Mouse (Mus musculus) hindlimb bud, embryonic 11.5 days (tissue): ENCODE data around the gene Sbk2.

Experiments used
- DNase-seq: peaks from one replicate; pipeline ENCODE4 v3.0.0-alpha.2; 2012; ENCODE audit warnings: low read depth, low spot score; ENCODE audit errors: extremely low spot score

Gene Sbk2

DNA sequence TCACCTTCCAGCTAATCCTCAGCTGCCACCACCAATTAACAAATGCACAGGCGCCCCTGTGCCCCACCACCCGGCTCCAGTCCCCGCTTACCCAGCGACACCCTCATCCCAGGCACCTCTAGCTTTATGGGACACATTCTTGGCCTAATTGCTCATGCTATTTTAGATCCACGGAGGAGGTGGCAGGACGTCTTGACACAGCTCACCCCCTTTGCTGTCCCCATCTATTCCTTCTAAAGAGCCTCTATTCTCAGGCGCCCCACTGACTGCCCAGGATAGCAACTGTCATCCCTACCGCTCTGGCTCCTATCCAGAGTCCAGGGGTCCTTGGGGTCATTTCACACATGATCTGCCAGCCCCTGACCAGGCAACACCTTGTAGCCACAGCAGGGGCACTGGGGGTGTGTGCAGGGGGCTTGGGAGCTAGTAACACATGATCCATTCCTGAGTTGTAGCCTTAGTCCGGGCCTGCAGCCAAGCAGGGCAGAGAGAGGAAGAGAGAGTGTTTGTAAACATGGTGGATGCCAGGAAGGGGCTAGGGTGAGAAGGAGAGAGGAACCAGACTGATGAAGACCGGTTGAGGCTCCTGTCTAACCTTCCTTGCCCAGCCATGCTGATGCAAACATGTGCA, 10.3 kb downstream of the Sbk2 start:
- no peak for DNase-seq

DNA sequence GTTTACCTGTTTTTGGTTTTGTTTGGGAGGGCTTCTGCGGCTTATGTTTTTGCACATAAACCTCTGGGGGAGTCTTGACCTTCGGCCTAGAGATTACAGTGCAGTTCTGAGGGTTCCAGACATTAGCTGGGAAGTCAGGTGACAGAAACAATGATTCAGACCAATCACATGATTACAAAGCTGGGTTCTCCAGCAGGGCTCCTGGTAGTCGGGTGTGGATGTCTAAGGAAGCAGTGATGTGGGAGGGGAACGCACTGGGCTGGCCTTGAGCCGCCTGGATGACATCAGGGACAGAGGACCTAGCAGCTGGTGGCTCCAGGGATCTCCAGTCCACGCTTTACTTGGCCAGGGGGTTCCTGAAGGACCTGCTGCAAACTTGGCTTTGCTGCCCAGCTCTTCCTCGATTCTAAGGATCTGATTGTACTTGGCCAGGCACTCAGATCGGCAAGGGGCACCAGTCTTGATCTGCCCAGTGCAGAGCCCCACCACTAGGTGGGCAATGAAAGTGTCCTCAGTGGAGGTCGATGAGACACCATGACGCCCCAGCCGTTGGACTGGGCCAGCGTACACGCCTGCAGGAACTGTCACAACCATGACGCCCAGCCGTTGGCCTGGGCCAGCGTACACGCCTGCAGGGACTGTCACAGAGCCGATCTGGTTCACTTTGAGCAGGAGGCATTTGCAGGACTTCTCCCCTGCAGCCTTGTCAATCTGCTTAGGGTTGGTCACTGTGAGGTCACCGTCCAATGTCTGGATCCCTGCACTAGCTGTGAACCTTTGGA, 13.5 kb downstream of the Sbk2 start:
- no peak for DNase-seq

DNA sequence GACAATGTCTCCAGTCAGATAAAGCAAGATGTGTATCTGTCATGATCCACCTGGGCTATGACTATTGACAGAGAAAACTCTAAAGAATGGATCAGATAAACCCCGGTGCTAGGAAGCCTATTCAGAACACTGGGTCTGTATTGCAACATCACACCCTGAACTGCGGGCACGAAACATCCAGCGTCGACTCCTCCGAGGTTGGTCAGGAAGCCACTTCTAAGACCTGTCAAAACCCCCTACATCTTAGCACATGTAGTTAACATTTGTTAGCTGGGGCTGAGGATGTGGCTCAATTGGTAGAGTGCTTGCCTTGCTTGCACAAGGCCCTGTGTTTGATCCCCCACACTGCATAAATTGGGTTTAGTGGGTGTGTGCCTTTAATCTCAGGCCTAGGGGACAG, 15.8 kb downstream of the Sbk2 start:
- no peak for DNase-seq

DNA sequence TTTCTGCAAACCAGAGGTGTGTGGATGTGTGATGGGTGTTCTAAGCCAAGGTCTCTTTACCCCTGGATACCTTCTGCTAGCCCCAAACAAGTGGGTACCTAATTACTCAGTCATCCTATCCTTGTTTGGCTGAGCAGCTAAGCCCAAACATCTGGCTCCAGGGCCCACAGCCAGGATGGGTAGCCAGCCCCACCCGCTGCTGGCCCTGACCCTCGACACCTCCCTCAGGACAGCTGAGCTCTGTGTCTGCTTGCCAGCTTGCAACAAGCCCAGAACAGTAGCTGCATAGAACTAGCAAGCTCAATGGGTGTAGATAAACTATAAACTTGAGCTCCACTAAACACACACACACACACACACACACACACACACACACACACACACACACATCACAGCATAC, 16.4 kb downstream of the Sbk2 start:
- DNase-seq: no peak

DNA sequence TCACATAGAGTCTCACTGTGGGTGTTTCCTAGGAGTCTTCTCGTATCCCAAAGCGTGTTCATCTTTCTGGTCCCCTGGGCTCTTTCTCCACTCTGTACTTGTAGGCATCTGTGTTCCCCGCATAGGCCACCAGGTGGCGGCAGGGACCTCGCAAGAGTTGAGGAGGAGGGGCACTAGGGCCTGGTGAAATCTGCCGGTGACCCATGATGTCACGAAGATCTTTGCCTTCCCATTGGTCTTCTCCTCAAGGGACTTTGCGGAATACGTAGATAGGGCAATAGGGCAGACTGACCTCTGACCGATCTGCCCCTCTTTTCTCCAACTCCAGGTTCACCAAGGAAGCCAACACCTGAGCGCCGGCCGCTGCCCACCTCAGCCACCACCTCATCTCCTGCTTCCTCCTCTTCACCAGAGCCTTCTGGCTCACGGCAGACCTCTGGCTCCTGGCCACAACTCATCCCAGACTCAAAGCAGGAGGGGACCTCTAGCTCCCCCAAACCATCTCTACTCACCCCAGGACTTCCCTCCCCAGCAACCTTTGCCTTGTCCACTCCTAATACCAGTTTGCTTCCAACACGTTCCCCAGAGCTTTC, 20.9 kb downstream of the Sbk2 start:
- DNase-seq: peak; percentile 93

DNA sequence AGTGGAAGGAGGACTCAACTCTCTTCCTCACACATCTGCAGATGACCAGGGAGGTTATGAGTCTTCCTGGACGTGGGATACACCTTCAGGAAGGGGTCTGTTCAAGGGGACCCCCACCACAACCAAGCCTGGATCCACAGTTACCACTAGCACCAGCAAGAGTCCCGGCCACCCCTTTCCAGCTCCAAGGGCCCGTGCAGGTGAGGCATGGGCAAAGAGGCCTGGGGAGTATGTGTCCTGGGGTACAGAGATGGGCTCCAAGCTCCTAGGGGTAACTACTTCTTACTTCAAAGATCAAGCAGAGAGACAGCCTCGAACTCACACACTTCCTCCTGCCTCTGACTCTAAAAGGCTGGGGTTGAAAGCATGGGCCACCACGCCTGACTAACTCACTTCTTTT, 21.5 kb downstream of the Sbk2 start:
- DNase-seq: no peak

DNA sequence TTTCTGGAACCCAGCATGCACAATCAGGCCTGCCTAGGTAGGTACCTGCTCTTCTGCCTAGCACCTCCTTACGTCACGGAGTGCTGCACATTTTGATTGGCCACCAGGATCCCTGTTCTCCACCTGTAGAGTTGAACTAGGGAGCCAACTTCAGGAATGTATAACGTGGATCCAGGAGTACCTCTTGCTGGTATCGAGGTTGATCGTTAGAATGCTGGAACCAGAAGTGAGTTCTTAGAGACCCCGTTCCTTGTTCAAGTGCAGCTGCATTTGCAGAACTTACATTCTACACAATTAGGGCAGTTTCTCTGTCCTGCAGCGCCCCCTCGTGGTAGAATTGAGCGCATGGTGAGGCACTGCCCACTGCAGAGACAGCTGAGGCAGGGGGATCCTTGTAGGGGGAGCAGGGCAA, 24.1 kb downstream of the Sbk2 start:
- peak; percentile 49 for DNase-seq

DNA sequence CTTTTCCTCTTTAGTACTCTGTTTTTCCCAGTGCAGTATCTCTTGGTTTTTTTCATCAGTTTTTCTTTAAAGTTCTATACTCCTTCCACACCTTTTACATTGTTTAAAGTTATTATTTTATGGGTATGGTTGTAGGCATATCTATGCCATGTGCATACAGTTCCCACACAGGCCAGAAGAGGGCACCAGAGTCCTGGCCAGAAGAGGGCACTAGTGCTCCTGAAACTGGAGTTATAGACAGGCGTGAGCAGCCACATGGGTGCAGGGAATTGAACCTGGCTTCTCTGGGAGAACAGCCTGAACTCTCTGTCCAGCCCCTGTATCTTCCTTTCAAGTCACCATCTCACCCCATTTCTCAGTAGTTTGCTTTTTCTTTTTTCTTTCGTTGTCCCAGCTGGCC, 25.8 kb downstream of the Sbk2 start:
- DNase-seq: no peak

DNA sequence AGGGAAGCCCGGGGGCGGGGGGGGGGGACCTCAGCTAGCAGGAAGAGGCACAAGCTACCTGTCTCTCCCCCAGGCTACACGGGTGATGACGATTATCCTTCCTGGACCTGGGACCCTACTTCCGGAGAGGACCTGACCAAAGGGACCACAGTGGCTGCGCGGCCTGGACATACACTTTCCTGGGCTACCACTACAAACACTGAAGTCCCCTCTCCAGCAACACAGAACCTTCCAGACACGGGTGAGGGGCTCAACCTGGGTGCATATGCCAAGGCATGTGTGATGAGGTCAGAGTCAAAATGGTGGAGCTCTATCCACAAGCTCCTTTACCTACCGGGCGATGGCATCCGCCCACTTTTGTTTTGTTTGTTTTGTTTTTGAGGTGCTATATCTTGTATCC, 26.8 kb downstream of the Sbk2 start:
- DNase-seq: no peak

DNA sequence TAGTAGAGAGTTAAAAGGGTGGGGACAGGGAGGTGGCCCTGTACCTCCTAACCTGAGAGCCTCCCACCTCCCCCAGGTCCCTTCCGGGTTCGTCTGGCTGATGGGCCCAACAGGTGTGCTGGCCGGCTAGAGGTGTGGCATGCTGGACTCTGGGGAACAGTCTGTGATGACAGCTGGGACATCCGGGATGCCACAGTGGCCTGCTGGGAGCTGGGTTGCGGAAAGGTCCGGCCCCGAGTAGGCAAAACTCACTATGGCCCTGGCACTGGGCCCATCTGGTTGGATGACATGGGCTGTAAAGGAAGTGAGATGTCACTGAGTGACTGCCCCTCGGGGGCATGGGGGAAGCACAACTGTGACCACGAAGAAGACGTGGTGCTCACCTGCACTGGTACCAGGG, 27.4 kb downstream of the Sbk2 start:
- no peak for DNase-seq

DNA sequence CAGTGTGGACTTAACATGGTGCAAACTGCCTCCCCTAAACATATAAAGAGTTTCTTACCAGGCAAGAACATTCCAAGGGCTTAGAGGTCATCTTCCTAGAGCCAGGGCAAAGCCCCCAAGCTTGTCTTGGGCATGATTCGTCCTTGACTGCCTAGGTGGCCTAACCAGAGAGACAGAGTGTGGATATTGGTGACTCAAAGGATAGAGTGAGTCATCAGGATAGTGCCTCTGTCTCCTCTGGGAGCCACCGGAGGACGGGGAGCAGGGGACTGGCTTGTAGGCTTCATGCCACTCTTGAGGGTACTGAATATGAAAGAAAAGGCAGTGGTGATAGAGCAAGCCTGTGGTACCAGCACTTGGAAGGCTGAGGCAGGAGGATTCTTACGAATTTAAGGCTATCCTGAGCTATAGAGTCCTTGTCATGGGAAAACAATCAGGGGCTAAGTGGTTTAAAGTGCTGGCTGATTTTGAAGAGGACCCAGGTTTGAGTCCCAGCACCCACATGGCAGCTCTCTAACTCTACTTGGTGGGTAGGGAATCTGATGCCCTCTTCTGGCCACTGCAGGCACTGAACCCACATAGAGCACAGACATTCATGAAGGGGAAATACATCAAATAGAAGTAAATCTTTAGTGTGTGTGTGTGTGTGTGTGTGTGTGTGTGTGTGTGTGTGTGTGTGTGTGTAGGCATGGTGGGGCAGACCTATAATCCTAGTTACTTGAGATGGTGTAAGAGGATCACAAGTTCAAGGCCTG, 29.9 kb downstream of the Sbk2 start:
- no peak for DNase-seq

DNA sequence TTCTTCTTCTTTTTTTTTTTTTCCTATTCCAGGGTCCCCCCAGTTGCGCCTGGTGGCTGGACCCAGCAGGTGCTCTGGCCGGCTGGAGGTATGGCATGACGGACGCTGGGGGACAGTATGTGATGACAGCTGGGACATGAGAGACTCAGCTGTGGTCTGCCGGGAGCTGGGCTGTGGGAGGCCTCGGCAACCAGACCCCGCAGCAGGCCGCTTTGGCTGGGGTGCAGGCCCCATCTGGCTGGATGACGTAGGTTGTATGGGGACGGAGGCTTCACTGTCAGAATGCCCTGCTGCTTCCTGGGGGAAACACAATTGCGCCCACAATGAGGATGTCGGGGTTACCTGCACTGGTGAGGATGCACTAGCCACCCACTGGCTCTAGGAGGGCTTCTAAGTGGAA, 31.1 kb downstream of the Sbk2 start:
- DNase-seq: no peak

DNA sequence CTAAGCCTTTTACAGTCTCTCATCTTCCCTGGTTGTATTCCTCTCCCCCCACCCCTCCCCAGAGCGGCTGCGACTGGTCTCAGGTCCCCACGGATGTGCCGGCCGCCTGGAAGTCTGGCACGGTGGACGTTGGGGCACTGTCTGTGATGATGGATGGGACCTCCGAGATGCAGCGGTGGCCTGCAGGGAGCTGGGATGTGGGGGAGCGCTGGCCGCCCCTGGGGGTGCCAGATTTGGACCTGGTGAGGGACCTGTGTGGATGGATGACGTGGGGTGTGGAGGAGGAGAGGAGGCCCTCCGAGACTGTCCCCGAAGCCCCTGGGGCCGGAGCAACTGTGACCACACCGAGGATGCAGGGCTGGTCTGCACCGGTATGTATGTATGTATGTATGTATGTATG, 35.9 kb downstream of the Sbk2 start:
- no peak for DNase-seq

DNA sequence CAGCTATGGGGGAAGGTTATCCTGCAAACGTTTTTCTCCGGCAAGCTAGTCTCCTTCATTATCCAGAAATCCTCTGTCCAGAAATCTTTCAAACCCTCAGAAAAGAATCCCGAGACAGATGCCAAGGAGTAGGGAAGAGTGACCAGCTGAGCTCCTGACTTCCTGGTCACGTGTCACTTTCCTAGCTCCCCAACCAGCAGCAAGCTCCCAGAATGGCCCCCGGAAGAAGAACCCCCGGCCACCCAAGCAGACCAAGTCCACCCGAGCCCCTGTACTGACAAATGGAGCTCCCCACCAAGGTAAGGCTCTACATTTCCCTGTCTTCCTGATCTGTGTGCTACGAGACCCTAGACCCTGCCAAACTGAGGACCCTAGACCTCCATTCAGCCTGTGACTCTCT, 36.5 kb downstream of the Sbk2 start:
- DNase-seq: no peak

DNA sequence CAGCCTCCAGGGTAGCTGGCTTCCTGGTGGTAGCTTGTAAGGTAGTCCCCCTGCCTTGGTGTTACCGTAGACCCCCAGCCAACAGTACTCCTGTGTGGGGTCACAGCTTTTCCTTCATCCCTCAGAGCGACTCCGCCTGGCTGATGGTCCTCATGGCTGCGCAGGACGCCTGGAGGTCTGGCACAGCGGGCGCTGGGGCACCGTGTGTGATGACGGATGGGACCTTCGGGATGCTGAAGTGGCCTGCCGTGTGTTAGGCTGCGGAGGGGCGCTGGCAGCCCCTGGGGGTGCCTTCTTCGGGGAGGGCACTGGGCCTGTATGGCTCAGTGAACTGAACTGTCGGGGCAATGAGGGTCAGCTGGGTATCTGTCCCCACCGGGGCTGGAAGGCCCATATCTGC, 37.4 kb downstream of the Sbk2 start:
- no peak for DNase-seq

DNA sequence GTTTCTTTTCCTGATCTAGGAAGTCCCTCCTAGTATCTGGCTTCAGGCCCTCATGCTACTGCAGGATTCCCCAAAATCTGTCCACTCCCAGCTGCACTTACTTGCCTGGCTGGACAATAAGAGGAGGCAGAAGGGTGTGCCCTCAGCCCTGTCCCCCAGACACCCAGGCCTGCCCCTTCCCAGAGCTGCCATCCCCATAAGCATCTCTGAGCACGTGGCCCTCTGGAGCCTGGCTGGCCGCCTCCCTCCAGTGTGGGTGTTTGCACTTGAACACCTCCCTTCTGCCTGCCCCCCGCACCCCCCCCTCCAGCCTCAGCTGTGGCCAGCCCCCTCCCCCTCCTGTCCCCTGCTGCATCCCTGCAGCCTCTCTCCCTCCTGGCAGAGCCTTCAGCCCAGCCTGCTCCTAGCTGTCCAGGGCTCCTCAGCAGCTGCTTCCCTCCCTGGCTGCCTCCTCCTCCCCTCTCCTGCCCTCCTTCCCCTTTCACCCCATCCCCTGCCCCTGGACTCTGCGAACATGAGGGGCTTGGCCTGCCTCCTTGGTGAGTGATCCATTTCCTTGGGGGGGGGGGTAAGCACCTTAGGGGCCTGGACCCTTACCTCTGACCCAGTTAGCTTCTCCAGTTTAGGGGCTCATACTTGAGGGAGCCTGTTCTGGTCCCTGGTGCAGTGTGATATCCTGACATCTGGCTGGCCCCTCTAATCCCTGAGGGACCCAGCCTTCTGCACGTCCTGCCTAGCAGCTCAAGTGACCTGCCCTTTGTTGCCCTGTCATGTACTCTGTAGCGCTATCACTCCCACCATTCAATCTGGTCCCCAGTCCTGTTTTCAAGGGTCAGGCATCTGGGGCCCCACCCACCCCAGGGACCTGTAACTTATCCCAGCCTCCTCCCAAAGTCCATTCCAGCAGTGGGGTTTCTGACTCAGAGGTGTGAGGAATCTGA, 38.5 kb downstream of the Sbk2 start, which contains the start of gene Ssc5d:
Gene Ssc5d, plus strand, starts transcription at position 345 of the 941 bp plus-strand sequence.
- DNase-seq: no peak

DNA sequence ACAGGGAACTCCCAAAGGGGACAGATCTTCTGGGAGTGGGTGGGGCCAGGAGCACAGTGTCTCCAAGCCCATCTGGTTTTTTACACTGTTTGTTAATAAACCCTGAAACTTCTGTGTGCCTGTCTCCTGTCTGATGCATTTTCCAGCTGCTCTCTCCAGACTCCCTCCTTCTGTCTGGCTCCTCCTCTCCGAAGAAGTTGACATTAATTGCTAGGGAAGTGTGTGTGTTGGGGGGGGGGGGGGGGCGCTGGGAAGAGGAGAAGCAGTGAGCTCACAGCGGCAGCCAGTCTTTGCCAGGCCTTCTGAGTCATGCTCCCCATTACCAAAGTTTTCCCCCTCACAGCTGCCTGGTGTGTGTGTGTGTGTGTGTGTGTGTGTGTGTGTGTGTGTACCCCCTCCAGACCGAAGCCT, 39.3 kb downstream of the Sbk2 start:
- no peak for DNase-seq

DNA sequence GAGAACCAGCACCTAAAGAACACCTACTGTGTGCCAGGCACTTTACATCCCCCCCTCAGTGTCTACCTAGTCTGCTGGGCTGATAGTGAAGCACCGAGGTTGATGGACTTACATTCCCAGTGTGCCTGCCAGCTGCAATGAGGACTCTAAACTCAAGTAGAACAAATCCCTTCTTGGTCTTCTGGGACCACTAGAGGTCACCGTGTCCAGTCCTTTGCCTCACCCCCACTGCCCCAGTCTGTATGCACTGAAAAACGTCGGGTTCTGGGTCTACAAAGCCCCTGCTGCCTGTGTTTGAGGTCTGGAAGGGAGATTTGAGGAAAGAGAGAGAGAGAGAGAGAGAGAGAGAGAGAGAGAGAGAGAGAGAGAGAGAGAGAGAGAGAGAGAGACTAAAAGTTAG, 39.7 kb downstream of the Sbk2 start:
- no peak for DNase-seq

DNA sequence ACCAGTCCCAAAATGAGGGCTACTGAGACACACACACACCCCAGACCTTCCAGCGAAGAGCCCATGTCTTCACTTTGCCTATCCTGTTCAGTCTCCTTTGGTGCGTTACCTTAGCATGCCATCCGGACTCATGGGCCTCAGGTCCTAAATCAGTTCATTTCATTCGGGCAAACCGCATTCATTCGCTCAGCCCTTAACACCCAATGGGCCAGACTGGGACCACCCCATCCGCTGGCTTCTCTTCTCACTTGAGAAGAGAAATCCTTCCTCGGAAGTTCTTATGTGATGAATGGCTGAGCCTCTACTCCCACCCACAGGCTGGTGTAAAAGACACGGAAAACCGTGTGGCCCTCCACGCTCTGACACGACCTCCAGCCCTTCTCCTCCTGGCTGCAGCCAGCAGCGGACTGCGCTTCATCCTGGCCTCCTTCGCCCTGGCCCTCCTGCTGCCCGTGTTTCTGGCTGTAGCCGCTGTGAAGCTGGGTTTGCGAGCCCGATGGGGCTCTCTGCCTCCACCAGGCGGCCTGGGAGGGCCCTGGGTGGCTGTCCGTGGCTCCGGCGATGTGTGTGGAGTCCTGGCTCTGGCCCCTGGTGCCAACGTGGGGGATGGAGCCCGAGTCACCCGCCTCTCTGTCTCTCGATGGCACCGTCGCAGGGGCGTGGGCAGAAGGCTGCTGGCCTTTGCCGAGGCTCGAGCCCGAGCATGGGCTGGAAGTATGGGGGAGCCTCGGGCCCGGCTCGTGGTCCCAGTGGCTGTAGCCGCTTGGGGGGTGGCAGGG, 40.4 kb downstream of the Sbk2 start:
- DNase-seq: no peak
